25 mouse cellular contexts compared by ENCODE assay signal in the genomic region with DNA sequence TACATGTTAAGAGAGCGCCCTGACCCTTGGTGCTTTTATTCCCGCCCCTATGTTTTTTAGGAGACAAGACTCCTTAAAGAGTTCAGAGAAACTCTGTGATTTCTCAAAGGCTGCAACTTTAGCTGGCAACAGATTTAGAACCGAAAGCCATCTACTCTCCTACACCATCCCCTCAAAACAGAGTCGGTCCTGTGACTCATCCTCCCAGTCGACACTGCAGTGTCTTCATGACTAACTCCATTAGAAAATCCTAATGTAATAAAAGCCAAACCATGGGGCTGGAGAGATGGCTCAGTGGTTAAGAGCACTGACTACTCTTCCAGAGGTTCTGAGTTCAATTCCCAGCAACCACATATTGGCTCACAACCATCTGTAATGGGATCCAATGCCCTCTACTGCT.
"Had no signal": no experiment of that assay in that cellular context is flagged by ENCODE, and none has a peak within 500 bp of the region (broad histone marks: within the 10 kb centered on the region; RNA-seq: fewer than 3 reads in every experiment).

No protein-coding gene starts in this region.

- H3K9ac ChIP-seq: heart, embryonic 12.5 days; hindbrain, embryonic 13.5 days; hindbrain, embryonic 15.5 days; intestine, embryonic 15.5 days; limb, embryonic 12.5 days; liver, embryonic 13.5 days; liver, embryonic 15.5 days had no signal

- DNase-seq: gastrocnemius, postnatal 14 days; gastrocnemius, postnatal 36 days; heart, adult 18-20 months; heart, postnatal 10 days; heart, postnatal 36 days; kidney, adult 18-20 months; kidney, adult 8-10 months; kidney, postnatal 10 days; kidney, postnatal 25 days; kidney, postnatal 4 days; liver; liver, embryonic 13.5 days had no signal

- H3K4me2 ChIP-seq: heart, embryonic 12.5 days; hindbrain, embryonic 13.5 days; hindbrain, embryonic 15.5 days; intestine, embryonic 15.5 days; limb, embryonic 12.5 days; liver, embryonic 11.5 days; liver, embryonic 13.5 days; liver, embryonic 15.5 days had no signal

- H3K9me3 ChIP-seq: heart, embryonic 10.5 days; heart, embryonic 12.5 days; hindbrain, embryonic 13.5 days; hindbrain, embryonic 15.5 days; intestine, embryonic 15.5 days; limb, embryonic 10.5 days; limb, embryonic 12.5 days; liver, embryonic 13.5 days; liver, embryonic 15.5 days had no signal

- ATAC-seq: inflammation-experienced regulatory T-cells, adult 6 months; intestine, embryonic 15.5 days; intestine, postnatal 0 days had no signal

- H3K4me3 ChIP-seq: heart, embryonic 10.5 days; heart, embryonic 12.5 days; hindbrain, embryonic 13.5 days; hindbrain, embryonic 15.5 days; intestine, embryonic 15.5 days; layer of hippocampus, adult 2 months; left cerebral cortex, adult 2 months; limb, embryonic 10.5 days; limb, embryonic 12.5 days; liver, embryonic 13.5 days; liver, embryonic 15.5 days had no signal

- H3K4me1 ChIP-seq: liver, embryonic 15.5 days had no signal

- H3K27ac ChIP-seq: heart, embryonic 10.5 days; hindbrain, embryonic 13.5 days; hindbrain, embryonic 15.5 days; intestine, embryonic 15.5 days; layer of hippocampus, adult 2 months; left cerebral cortex, adult 2 months; limb, embryonic 10.5 days; limb, embryonic 12.5 days; liver, embryonic 13.5 days; liver, embryonic 15.5 days had no signal

- H3K36me3 ChIP-seq: heart, embryonic 10.5 days; heart, embryonic 12.5 days; hindbrain, embryonic 13.5 days; hindbrain, embryonic 15.5 days; intestine, embryonic 15.5 days; limb, embryonic 10.5 days; limb, embryonic 12.5 days; liver, embryonic 13.5 days; liver, embryonic 15.5 days had no signal

- H3K27me3 ChIP-seq: hindbrain, embryonic 13.5 days; hindbrain, embryonic 15.5 days; intestine, embryonic 15.5 days; limb, embryonic 12.5 days; liver, embryonic 13.5 days; liver, embryonic 15.5 days had no signal
